Mouse (Mus musculus) G1E (cell line): ENCODE results near the gene Olfr194.

Experiments
- CTCF ChIP-seq: IDR thresholded peaks from 2 replicates; pipeline ENCODE4 v1.5.1; 2012; ENCODE audit warnings: low read depth, low read length, inconsistent platforms, mixed read lengths
- GATA1 ChIP-seq: IDR thresholded peaks from 2 replicates; pipeline ENCODE4 v1.6.1; 2012; ENCODE audit warnings: borderline replicate concordance, low read length, inconsistent platforms, mixed read lengths
- GATA2 ChIP-seq: IDR thresholded peaks from 2 replicates; pipeline ENCODE4 v1.6.1; 2012; ENCODE audit warnings: low read depth, low read length, inconsistent platforms, borderline replicate concordance
- TAL1 ChIP-seq: conservative IDR thresholded peaks from 2 replicates; pipeline ENCODE4 v1.6.1; 2012; ENCODE audit warnings: low read depth, low read length, inconsistent platforms, mixed read lengths

DNA sequence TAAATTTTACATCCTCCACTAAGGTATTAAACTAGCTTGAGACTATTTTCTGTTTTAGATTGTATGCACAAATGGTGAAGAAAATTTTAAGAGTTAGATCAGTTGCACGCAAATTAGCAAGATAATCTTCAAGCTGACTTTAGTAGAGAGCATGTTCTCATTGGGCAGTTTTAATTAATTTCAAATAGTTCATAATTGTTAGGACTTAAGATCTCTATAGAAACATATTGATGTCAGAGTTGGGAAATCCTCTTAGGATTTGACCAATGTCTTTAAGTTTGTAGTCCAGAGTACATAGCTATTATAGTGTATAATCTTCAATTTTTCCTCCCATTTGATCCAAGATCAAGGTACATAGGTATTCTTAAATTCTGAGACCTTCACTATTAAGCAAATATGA is 25.9 kb upstream of the Olfr194 start, which contains the start of gene Olfr195:
- TF ChIP-seq CTCF: no peak
- TF ChIP-seq TAL1: no peak
- TF ChIP-seq GATA1: no peak
- TF ChIP-seq GATA2: no peak
